Mouse (Mus musculus): ENCODE measurements around the gene Mycbp.

DNA sequence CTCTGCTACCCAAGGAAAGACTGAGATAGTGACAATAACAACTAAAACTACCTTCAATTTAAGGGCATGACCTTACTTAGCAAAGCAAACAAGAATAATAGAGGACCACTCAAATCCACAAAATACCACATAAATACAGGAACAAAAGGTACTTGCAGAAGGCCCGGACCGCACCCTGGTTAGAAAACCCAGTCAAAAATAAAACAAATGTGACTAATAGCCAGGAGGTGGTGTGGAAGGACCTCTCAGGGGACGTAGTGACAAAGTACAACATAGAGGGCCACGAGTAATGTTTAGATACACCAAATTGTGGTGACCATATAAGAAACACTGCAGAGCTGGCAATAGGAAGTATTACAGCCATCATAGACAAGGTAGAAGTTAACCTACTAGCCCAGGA is 10.3 kb upstream of the Mycbp start:
- TF ChIP-seq ZNF384 (IDR thresholded peaks at IDR 0.05; ENCODE audit: low read depth, low read length) (no peak), GATA1 (IDR thresholded peaks at IDR 0.05; ENCODE audit: low read depth, low read length) (no peak), MAX (IDR thresholded peaks at IDR 0.05; ENCODE audit: low read length) (no peak)
